Mouse (Mus musculus) kidney, adult 11 months (tissue): ENCODE data around the gene Terf2.

Source experiments
- DNase-seq: peaks from one replicate; pipeline ENCODE4 v3.0.0; 2022

The Terf2 gene

GRCm38 (mm10) chr8:107096366-107097036, at the start of gene Terf2:
Gene Terf2 (minus strand): TSS chr8:107096547.
- DNase-seq = peak; percentile 96

DNA sequence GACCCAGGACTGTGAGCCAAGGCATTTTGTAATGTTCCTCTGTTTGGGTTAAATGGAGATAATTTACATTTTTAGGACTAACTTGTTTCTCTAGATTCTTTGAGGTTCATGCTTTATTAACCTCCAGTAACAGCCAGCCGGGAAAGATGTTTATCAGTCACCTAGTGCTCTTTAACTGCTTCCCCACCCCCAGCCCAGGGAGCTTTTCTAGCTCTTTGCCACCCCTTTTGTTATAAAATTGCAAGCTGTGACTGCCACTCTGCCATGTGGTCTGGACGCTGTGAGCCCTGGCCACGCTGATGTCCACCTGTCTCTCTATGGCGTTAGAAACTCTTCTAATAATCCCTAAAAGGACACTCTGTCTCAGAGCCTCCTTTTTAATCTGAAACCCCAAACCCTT, 47.2 kb upstream of the Terf2 start:
- peak; percentile 69 for DNase-seq

GRCm38 (mm10) chr8:107142539-107142938, 46.2 kb upstream of the Terf2 start:
- no peak for DNase-seq

DNA sequence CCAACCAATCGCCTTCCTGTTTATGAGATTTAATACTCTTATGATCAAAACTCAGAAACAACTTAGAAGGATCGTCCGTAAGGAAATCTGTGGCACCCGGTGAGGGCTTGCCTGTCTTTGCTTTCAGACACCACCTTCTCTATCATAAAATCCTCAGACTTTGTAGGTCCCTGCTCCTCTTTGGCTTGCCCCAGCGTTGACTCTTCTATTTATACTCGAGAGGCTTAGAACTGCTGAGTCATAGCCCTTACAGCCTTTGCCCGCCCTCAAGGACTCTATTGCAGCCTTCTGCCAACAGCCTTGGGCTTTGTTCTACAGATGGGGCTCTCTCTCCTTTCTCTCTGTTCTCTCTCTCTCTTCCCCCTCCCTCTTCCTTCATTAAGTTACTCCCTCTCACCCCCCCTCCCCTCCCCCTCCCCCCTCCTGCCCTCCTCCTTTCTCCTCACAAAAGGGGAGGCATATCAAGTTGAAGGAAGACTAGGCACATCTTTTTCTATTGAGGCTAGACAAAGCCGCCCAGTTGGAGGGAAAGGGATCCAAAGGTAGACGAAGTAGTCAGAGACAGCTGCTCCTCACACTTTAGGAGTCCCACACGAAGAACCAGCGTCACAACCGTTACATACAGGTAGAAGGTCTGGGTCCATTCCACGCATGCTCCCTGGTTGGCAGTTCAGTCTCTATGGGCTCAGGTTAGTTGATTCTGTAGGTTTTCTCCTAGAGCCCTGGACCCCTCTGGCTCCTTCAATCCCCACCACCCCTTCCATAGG, 43.5 kb upstream of the Terf2 start:
- DNase-seq = peak; percentile 78

DNA sequence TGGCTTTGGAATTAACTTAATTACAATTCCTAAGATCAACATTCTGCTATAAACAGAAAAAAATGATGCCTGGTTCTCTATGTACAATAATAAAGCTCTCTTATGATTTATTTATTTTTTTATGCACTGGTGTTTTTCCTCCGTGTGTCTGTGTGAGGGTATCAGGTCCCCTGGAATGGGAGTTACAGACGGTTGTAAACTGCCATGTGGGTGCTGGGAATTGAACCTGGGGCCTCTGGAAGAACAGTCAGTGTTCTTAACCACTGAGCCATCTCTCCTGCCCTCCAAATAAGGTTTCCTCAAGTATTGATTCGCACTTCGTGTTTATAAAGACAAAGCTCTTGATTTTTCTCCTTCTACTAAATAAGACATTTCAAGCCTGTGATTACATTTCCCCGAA, 42.0 kb upstream of the Terf2 start:
- no peak for DNase-seq

DNA sequence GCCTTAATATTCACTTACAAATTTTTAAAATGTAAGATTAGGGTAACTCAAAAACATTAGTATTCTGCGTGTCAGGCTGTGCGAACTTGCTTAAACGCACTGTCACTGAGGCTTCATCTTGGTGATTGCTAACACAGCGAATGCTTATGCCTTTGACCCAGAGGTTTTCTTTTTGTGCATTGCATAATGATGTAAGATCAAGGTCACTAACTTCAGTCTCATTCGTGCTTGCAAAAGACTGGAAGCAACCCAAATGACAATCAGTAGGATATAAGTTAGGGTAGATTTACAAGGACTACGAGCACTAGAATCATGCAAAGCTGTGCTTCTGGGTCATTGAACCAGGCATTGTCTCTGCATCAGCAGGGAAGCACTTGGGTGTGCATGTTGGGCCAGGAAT, 41.2 kb upstream of the Terf2 start:
- no peak for DNase-seq

GRCm38 (mm10) chr8:107136003-107136612, 39.8 kb upstream of the Terf2 start:
- no peak for DNase-seq

DNA sequence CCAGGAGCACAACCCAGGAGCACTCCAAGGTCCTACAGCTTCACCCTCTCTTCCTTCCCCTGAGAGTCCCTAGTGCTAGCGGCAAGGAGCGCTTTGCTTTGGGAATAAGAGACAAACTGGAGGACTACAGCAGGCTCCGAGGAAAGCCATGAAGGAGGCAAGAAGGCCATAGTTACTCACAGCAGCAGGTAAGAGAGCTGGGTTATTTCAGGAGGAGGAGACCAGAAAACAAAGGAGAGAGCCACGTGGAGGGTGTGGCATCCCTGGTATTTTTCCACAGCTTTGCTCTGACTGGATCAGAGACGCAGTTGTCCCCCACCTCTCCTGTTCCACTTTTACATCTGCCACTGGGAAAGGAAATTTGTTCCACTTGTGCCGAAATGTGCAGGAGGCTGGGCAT, 37.5 kb upstream of the Terf2 start:
- no peak for DNase-seq

DNA sequence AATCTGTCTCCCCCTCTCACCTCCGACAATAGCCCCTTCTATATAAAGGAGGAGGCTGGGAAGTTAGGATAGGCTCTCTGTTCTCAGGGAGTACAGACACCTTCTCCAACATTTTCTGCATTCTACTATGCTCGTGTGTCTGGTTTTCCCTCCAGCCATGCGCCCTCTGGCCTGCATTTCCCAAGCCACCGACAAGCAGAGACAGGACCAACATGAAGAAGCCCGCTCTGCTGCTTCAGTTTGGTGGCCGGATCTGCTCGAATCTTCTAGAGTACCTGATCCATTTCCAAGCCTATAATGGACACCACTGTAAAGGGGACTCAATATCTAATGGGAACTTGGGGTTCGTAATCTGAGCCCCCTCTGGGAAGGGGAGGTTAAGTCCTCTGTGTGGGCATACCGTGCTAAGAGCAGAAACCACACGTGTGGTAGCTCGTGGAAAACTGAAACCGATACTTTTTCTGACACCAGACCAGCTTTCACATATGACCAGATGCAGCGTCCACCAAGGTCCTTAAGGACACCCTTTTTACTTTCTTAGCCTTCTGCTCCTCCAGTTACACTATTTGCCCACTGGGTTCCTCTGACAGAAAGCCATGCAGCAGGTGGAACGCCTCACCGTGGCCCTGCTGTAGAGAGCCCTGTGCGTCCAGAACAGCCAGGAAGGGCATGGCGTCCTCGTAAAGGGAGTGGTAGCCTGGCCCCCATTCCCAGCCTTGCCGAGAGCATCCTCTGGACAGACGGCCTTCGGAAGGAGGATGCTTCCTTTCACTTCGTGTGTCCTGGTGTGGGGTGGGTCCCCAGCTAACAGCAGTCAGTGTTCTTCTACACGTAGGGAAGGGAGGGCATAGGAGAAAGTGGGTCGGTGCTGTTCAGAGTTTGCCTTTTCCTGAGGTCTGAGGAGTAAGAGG, 36.5 kb upstream of the Terf2 start:
- no peak for DNase-seq

DNA sequence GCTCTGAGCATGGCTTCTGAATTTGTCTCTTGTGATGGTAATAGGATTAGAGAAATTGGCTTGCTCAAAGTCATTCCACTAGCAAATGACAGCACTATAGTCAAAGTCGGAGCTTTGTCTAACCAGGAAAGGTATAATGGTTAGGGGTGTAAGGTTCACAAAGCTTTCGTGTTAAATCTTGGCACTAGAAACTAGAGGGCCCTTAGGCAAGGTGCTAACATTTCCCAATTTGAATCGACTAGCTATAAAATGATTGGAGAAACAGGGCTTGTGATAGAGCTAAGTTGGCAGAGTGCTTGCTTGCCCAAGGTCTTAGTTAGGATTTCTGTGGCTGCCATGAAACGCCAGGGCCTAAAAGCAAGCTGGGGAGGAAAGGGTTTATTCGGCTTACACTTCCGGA, 33.7 kb upstream of the Terf2 start:
- DNase-seq = no peak

DNA sequence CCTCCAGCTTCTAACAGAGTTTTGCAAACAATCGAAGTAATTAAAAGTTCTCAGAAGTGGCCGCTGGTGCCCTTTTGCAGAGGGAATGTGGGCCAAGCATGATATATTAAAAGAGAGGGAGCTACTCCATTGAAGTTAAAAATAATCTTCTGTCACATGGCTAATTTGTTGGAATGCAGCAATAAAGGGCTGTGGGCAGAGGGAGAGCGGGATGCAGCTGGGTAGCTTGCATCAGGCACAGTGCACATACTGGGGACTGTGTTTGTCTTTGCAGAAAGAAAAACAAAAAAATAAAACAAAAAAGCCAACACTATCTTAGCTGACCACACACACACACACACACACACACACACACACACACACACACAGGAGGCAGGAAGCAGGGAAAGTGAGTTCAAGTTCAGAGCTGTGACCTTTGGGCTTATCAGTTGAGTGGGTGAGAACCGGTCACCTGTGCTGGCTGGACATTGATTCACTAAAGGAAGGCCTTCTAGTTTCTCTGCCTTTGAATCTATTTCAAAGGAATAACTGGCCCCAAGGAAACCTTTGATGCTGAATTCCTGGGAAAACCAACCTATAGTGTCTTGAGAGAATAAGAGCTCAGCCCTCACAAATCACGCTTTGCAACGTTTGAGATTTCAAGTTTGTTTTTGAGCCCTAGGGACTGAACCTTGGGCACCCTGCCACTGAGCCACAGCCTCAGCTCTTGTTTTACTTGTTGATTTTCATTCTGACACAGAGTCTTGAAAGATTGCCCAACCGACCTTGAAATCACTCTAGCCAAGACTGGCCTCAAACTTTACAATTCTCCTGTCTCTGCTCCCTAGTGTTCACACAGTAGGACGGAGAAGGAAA, 33.1 kb upstream of the Terf2 start:
- peak; percentile 85 for DNase-seq

- no peak for DNase-seq
These were observed 28.0 kb upstream of the Terf2 start for GRCm38 (mm10) chr8:107124343-107124742.

GRCm38 (mm10) chr8:107123063-107123614, 26.8 kb upstream of the Terf2 start:
- no peak for DNase-seq

GRCm38 (mm10) chr8:107121681-107122291, 25.4 kb upstream of the Terf2 start:
- no peak for DNase-seq

- DNase-seq = no peak
These were observed 24.5 kb upstream of the Terf2 start for GRCm38 (mm10) chr8:107120806-107121205.

- DNase-seq = no peak
These were observed 23.1 kb upstream of the Terf2 start for GRCm38 (mm10) chr8:107119412-107119811.

GRCm38 (mm10) chr8:107118803-107119233, 22.5 kb upstream of the Terf2 start:
- DNase-seq = peak; percentile 88

GRCm38 (mm10) chr8:107117019-107117418, 20.7 kb upstream of the Terf2 start:
- peak; percentile 78 for DNase-seq

DNA sequence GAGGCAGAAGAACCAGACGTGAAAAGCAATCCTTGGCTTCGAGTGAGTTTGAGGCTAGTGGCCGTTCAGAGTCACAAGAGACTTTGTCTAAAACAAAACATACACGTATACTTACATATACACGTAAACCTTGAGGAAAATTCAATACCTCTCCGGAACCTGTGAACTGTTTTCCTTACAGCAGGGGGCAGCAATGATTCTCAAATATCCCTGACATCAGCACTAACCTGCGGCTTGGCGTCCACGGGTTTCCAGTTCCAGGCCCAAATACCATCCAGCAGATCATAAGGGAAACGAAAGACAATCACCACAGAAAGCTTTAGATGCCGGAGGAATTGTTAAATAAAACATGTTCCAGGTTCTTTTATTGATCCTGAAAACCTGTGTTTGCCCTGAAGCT, 19.7 kb upstream of the Terf2 start:
- DNase-seq = peak; percentile 79

DNA sequence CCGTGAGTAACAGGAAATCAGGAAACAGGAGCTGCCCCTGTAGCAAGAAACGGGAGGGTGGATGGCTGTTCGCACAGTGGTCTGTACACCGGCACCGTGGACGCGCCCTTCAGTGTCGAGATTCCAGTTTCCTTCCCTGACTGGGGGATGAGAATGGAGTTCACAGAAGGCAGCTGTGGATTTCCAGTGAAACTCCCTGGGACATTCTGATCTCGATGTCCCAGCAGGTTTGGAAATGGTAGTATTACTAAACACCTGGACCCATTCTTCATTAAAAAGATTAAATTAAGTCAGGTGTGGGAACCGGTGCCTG, 18.6 kb upstream of the Terf2 start:
- DNase-seq = no peak
